Mouse (Mus musculus): ENCODE data around the gene Rxrg. TPM values are rescaled to one million over a fixed set of nuclear protein-coding genes. Genes with fewer than 3 reads are reported as not detected.

The Rxrg gene
- polyA plus RNA-seq (2015; fragmentation: Nextera tagmentation; extraction: Ambion mirVana) = 20.2 and 25.4 TPM in 2 replicates

- Histone ChIP-seq H3K27ac (replicated peaks) (0 out of 2 replicates have a peak within 1 kb of the TSS, but pooled peaks have one; percentile 2), H3K27me3 (peaks cover 33% of the 10 kb centered on the region), H3K4me1 (0 out of 2 replicates have a peak, but pooled peaks cover 14% of the 10 kb centered on the region), H3K9ac (peak within 1 kb of the TSS; percentile 18), H3K9me3 (replicated peaks) (no peaks in the 10 kb centered on the region), H3K4me2 (replicated peaks) (peak within 1 kb of the TSS; percentile 68), H3K4me3 (replicated peaks) (peak within 1 kb of the TSS; percentile 40), H3K36me3 (no peaks in the 10 kb centered on the region)
- ATAC-seq (ENCODE audit: insufficient number of reproducible peaks, low FRiP score, low TSS enrichment, low read depth) = peak; percentile 81
- WGBS = under 1% methylated on average over 40 of the region's 40 CpGs
Measured at GRCm38 (mm10) chr1:167598255-167599081, at the start of gene Rxrg. Gene Rxrg (plus strand): TSS chr1:167598384.

GRCm38 (mm10) chr1:167549324-167549723 lies 48.9 kb upstream of the Rxrg start:
- Histone ChIP-seq H3K27me3 (no peaks in the 10 kb centered on the region), H3K4me3 (replicated peaks) (no peak overlapping the region), H3K4me2 (replicated peaks) (no peak overlapping the region), H3K4me1 (peaks cover 19% of the 10 kb centered on the region), H3K36me3 (no peaks in the 10 kb centered on the region), H3K9ac (no peak overlapping the region), H3K9me3 (replicated peaks) (no peaks in the 10 kb centered on the region), H3K27ac (replicated peaks) (no peak overlapping the region)
- 29% methylated on average over 6 of the region's 6 CpGs for WGBS
- ATAC-seq (ENCODE audit: insufficient number of reproducible peaks, low FRiP score, low TSS enrichment, low read depth) = no peak

GRCm38 (mm10) chr1:167551601-167552000 lies 46.6 kb upstream of the Rxrg start:
- ATAC-seq (ENCODE audit: insufficient number of reproducible peaks, low FRiP score, low TSS enrichment, low read depth) = peak; percentile 64
- Histone ChIP-seq H3K27me3 (no peaks in the 10 kb centered on the region), H3K9me3 (replicated peaks) (no peaks in the 10 kb centered on the region), H3K36me3 (no peaks in the 10 kb centered on the region), H3K27ac (replicated peaks) (no peak overlapping the region; the same call in 1 of the 2 replicates), H3K4me3 (replicated peaks) (no peak overlapping the region), H3K4me2 (replicated peaks) (0 out of 2 replicates have a peak overlapping the region, but pooled peaks have one; percentile 17), H3K4me1 (peaks cover 19% of the 10 kb centered on the region), H3K9ac (no peak overlapping the region)
- 8% methylated on average over 5 of the region's 5 CpGs for WGBS

GRCm38 (mm10) chr1:167553959-167554526 lies 44.1 kb upstream of the Rxrg start:
- no peak overlapping the region for H3K4me2 ChIP-seq (replicated peaks)
- ATAC-seq (ENCODE audit: insufficient number of reproducible peaks, low FRiP score, low TSS enrichment, low read depth) = no peak
- H3K27me3 ChIP-seq = no peaks in the 10 kb centered on the region
- peaks cover 18% of the 10 kb centered on the region for H3K4me1 ChIP-seq
- 42% methylated on average over 6 of the region's 6 CpGs for WGBS
- no peaks in the 10 kb centered on the region for H3K36me3 ChIP-seq
- H3K9ac ChIP-seq = no peak overlapping the region
- no peaks in the 10 kb centered on the region for H3K9me3 ChIP-seq (replicated peaks)
- H3K4me3 ChIP-seq (replicated peaks) = no peak overlapping the region
- no peak overlapping the region for H3K27ac ChIP-seq (replicated peaks)

- Histone ChIP-seq H3K4me1 (no peaks in the 10 kb centered on the region), H3K27ac (replicated peaks) (no peak overlapping the region), H3K27me3 (0 out of 2 replicates have a peak, but pooled peaks cover 4% of the 10 kb centered on the region), H3K9me3 (replicated peaks) (no peaks in the 10 kb centered on the region), H3K36me3 (no peaks in the 10 kb centered on the region), H3K9ac (no peak overlapping the region), H3K4me2 (replicated peaks) (no peak overlapping the region), H3K4me3 (replicated peaks) (no peak overlapping the region)
- 81% methylated on average over 2 of the region's 2 CpGs for WGBS
- ATAC-seq (ENCODE audit: insufficient number of reproducible peaks, low FRiP score, low TSS enrichment, low read depth) = 0 out of 2 replicates have a peak, but pooled peaks have one; percentile 47
Measured at GRCm38 (mm10) chr1:167566571-167566970, 31.6 kb upstream of the Rxrg start.

- ATAC-seq (ENCODE audit: insufficient number of reproducible peaks, low FRiP score, low TSS enrichment, low read depth) = no peak
- 74% methylated on average over 3 of the region's 3 CpGs for WGBS
- H3K27me3 ChIP-seq = no peaks in the 10 kb centered on the region
- H3K4me2 ChIP-seq (replicated peaks) = no peak overlapping the region
- H3K4me1 ChIP-seq = no peaks in the 10 kb centered on the region
- no peaks in the 10 kb centered on the region for H3K36me3 ChIP-seq
- H3K9ac ChIP-seq = no peak overlapping the region
- no peak overlapping the region for H3K4me3 ChIP-seq (replicated peaks)
- no peak overlapping the region for H3K27ac ChIP-seq (replicated peaks)
- no peaks in the 10 kb centered on the region for H3K9me3 ChIP-seq (replicated peaks)
Measured at GRCm38 (mm10) chr1:167579131-167579530, 19.1 kb upstream of the Rxrg start.

GRCm38 (mm10) chr1:167583195-167583594 lies 15.0 kb upstream of the Rxrg start:
- Histone ChIP-seq H3K4me3 (replicated peaks) (no peak overlapping the region), H3K9me3 (replicated peaks) (no peaks in the 10 kb centered on the region), H3K36me3 (no peaks in the 10 kb centered on the region), H3K9ac (no peak overlapping the region), H3K27me3 (no peaks in the 10 kb centered on the region), H3K27ac (replicated peaks) (no peak overlapping the region), H3K4me2 (replicated peaks) (no peak overlapping the region), H3K4me1 (no peaks in the 10 kb centered on the region)
- ATAC-seq (ENCODE audit: insufficient number of reproducible peaks, low FRiP score, low TSS enrichment, low read depth) = no peak
- WGBS = 58% methylated on average over 6 of the region's 6 CpGs

GRCm38 (mm10) chr1:167583888-167584287 lies 14.3 kb upstream of the Rxrg start:
- Histone ChIP-seq H3K27ac (replicated peaks) (no peak overlapping the region), H3K4me3 (replicated peaks) (no peak overlapping the region), H3K27me3 (no peaks in the 10 kb centered on the region), H3K9me3 (replicated peaks) (no peaks in the 10 kb centered on the region), H3K36me3 (no peaks in the 10 kb centered on the region), H3K4me1 (no peaks in the 10 kb centered on the region), H3K4me2 (replicated peaks) (no peak overlapping the region), H3K9ac (no peak overlapping the region)
- WGBS = 80% methylated on average over 12 of the region's 12 CpGs
- ATAC-seq (ENCODE audit: insufficient number of reproducible peaks, low FRiP score, low TSS enrichment, low read depth) = no peak

- Histone ChIP-seq H3K4me1 (no peaks in the 10 kb centered on the region), H3K9me3 (replicated peaks) (no peaks in the 10 kb centered on the region), H3K27me3 (no peaks in the 10 kb centered on the region), H3K9ac (no peak overlapping the region), H3K4me2 (replicated peaks) (no peak overlapping the region), H3K4me3 (replicated peaks) (no peak overlapping the region), H3K36me3 (no peaks in the 10 kb centered on the region), H3K27ac (replicated peaks) (no peak overlapping the region; the same call in 1 of the 2 replicates)
- ATAC-seq (ENCODE audit: insufficient number of reproducible peaks, low FRiP score, low TSS enrichment, low read depth) = peak; percentile 69
- 64% methylated on average over 16 of the region's 16 CpGs for WGBS
Measured at GRCm38 (mm10) chr1:167588747-167589558, 9.2 kb upstream of the Rxrg start.

GRCm38 (mm10) chr1:167592175-167592574 lies 6.0 kb upstream of the Rxrg start:
- H3K4me1 ChIP-seq = no peaks in the 10 kb centered on the region
- no peak overlapping the region for H3K4me2 ChIP-seq (replicated peaks)
- H3K36me3 ChIP-seq = no peaks in the 10 kb centered on the region
- no peak overlapping the region for H3K4me3 ChIP-seq (replicated peaks)
- no peak overlapping the region for H3K27ac ChIP-seq (replicated peaks)
- no peaks in the 10 kb centered on the region for H3K9me3 ChIP-seq (replicated peaks)
- 79% methylated on average over 8 of the region's 8 CpGs for WGBS
- peaks cover 3% of the 10 kb centered on the region for H3K27me3 ChIP-seq
- H3K9ac ChIP-seq = no peak overlapping the region
- ATAC-seq (ENCODE audit: insufficient number of reproducible peaks, low FRiP score, low TSS enrichment, low read depth) = no peak
